Mouse (Mus musculus) MEL (cell line): ENCODE measurements around the gene Gm13090.

Source experiments
- CTCF ChIP-seq, 3 experiments: IDR thresholded peaks in 2 of 3; conservative IDR thresholded peaks in 1 of 3; 2 replicates each; pipeline ENCODE4 v1.5.1; 2011 to 2012; ENCODE audit warnings: low read length in 3 of 3, low read depth in 2 of 3, mild to moderate bottlenecking in 2 of 3, improper control_type of control experiment in 1 of 3, inconsistent platforms in 1 of 3, mixed read lengths in 1 of 3, moderate library complexity in 1 of 3; ENCODE audit not compliant: control insufficient read depth in 1 of 3, insufficient read depth in 1 of 3, poor library complexity in 1 of 3, severe bottlenecking in 1 of 3
- ZNF384 ChIP-seq: IDR thresholded peaks from 2 replicates; pipeline ENCODE4 v1.6.1; 2012; ENCODE audit warnings: low read depth, mild to moderate bottlenecking, inconsistent platforms, low read length, improper control_type of control experiment

DNA sequence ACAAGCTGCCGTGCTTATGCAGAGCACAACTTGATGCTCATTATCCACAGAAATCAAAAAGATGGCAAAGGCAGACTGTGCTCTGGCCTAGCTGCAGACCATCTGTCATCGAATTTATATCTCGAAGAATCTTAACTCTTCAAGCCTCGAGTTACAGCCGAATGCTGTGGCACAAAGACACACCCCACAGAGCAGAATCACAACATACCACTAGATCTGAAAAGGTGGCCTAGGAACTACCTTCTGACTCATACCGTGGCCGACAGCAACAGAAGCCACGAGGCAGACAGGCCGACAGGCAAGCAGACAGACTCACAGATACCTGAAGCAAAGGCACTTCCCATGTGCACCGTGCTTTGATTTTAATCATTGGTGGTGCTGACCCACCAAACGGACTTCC is 14.3 kb downstream of the Gm13090 start:
- no peak for TF ChIP-seq CTCF (IDR thresholded peaks at IDR 0.05 in 2 of 3, conservative IDR thresholded peaks at IDR 0.05 in 1 of 3; ENCODE audit: control insufficient read depth in 1 of 3, insufficient read depth in 1 of 3, low read depth in 2 of 3, low read length in 3 of 3, poor library complexity in 1 of 3, severe bottlenecking in 1 of 3)
- TF ChIP-seq ZNF384 = no peak
